Mouse (Mus musculus): ENCODE data around the gene Lin7a. TPM values are rescaled to one million over a fixed set of nuclear protein-coding genes. Genes with fewer than 3 reads are reported as not detected.

The Lin7a gene
- polyA plus RNA-seq, 1 experiment from 2014 or later: 1.4 TPM

DNA sequence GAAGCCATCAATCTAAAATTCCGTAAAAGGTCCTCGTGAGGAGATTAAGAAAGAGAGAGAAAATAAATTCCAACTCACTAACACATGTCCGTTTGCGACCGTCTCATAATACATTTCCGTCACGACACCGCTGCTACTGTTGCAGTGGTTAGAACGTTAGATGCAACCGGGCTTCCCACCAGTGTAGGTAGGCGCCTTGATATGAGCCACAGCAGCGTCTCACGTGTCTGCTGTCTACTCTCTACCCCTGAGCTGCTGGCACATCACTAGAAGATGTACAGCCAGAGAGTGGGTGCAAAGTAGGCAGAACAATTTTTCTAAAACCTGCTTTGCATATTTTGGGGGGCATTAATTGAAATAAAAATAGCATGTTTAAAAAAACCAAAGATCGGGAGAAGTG lies 146.8 kb downstream of the Lin7a start:
- Histone ChIP-seq H3K36me3 (replicated peaks; ENCODE audit: insufficient read depth, low read length) (no peaks in the 10 kb centered on the region), H3K4me3 (ENCODE audit: low read depth, low read length) (no peak overlapping the region), H3K4me2 (ENCODE audit: low read depth, low read length) (no peak overlapping the region), H3K27ac (ENCODE audit: low read depth) (no peak overlapping the region), H3K4me1 (ENCODE audit: insufficient read depth) (no peaks in the 10 kb centered on the region), H3K9me3 (ENCODE audit: low read length) (no peaks in the 10 kb centered on the region), H3K27me3 (ENCODE audit: insufficient read depth, low read length) (no peaks in the 10 kb centered on the region), H3K9ac (replicated peaks) (no peak overlapping the region)
- ATAC-seq (no peak), DNase-seq (no peak)
- TF ChIP-seq CTCF (IDR thresholded peaks at IDR 0.05; ENCODE audit: low read depth): no peak
- no peak for TF ChIP-seq EP300 (IDR thresholded peaks at IDR 0.05; ENCODE audit: low read depth)
- 79% methylated on average over 14 of the region's 14 CpGs for WGBS (ENCODE audit: insufficient replicate concordance)

DNA sequence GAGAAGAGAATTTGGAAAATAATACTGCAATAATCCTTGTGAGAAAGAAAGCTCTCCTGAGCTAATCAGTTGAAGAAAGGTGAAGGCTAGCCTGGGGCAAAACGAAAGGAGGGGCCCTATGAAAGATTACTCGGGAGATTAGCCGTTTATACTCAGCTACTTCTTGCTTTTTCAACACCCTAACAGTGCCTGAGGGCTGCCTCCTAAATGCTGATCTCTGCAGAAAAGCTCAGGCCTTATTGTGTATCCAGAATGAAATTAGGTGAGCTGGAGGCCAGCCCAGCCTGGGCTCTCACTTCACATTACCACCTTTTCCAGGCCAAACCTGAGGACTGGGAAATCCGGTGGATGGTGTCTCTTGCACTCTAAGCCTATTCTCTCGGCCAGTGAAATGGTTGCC lies 165.5 kb downstream of the Lin7a start:
- Histone ChIP-seq H3K9ac (replicated peaks) (no peak overlapping the region), H3K9me3 (ENCODE audit: low read length) (no peaks in the 10 kb centered on the region), H3K36me3 (replicated peaks; ENCODE audit: insufficient read depth, low read length) (no peaks in the 10 kb centered on the region), H3K27me3 (ENCODE audit: insufficient read depth, low read length) (no peaks in the 10 kb centered on the region), H3K4me2 (ENCODE audit: low read depth, low read length) (no peak overlapping the region), H3K4me3 (ENCODE audit: low read depth, low read length) (no peak overlapping the region), H3K4me1 (ENCODE audit: insufficient read depth) (no peaks in the 10 kb centered on the region), H3K27ac (ENCODE audit: low read depth) (no peak overlapping the region)
- WGBS (ENCODE audit: insufficient replicate concordance): 52% methylated on average over 5 of the region's 5 CpGs
- TF ChIP-seq CTCF (IDR thresholded peaks at IDR 0.05; ENCODE audit: low read depth) (no peak), EP300 (IDR thresholded peaks at IDR 0.05; ENCODE audit: low read depth) (no peak)
- no peak for ATAC-seq
- no peak for DNase-seq

DNA sequence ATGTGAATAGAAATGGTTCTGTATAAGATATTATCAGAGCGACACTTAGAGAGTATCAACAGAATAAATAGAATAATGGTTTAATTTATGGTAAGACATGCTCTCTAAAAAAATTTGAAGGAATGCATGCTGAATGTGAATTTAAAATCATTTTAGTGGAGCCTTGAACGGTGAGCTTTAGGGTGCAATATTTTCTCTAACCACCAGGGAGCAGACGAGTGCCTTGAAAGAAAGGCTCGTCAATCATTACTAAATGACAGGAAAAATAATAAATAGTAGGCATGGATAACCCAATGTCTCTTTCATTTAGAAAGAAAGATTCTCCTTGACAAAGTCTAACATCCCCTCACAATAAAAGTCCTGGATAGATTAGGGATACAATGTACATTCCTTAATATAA lies 171.3 kb downstream of the Lin7a start:
- no peak for DNase-seq
- WGBS (ENCODE audit: insufficient replicate concordance): 6% methylated on average over 4 of the region's 4 CpGs

DNA sequence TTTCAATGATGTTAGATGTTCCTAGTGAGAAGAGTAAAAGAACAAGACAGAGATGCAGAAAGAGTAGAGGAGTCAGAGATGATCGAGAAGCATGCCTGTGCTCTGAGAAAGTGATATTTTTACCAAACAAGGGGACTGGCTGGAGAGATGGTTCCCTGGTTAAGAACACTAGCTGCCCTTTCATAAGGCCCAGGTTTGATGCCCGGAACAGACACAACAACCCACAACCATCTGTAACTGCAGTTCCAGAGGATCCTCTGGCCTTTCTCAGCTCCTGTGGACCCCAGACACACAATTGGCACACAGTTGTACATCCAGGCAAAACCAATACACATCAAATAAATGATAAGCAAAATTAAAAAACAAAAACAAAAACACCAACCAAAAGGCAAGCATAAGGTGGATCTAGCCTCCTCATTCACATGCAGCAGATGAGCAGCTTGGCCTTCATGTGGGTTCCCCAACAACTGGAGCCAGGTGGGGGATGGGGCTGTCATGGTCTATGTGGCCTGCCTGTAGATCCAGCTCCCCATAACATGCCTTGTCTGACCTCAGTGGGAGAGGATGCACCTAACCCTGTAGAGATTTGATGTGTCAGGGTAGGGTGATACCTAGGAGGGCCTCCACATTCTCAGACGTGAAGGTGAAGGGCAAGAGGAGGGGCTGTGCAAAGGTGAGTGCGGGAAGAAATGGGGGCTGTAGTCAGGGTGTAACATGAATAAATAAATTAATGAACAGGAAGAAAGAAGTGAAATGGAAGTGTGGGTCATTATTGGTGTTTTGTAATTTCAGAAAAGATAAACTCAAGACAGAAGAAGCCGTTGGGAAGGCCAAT lies 178.2 kb downstream of the Lin7a start:
- Histone ChIP-seq H3K27me3 (ENCODE audit: insufficient read depth, low read length) (no peaks in the 10 kb centered on the region), H3K36me3 (replicated peaks; ENCODE audit: insufficient read depth, low read length) (no peaks in the 10 kb centered on the region), H3K4me3 (ENCODE audit: low read depth, low read length) (no peak overlapping the region), H3K4me2 (ENCODE audit: low read depth, low read length) (no peak overlapping the region), H3K9me3 (ENCODE audit: low read length) (no peaks in the 10 kb centered on the region), H3K4me1 (ENCODE audit: insufficient read depth) (no peaks in the 10 kb centered on the region), H3K27ac (ENCODE audit: low read depth) (no peak overlapping the region), H3K9ac (replicated peaks) (no peak overlapping the region)
- 74% methylated on average over 5 of the region's 5 CpGs for WGBS (ENCODE audit: insufficient replicate concordance)
- TF ChIP-seq CTCF (IDR thresholded peaks at IDR 0.05; ENCODE audit: low read depth) (no peak), EP300 (IDR thresholded peaks at IDR 0.05; ENCODE audit: low read depth) (no peak)
- DNase-seq (no peak), ATAC-seq (no peak)

More for the DNA sequence above, 171.3 kb downstream of the Lin7a start:
- H3K4me2 ChIP-seq (ENCODE audit: low read depth, low read length): no peak overlapping the region
- H3K36me3 ChIP-seq (replicated peaks; ENCODE audit: insufficient read depth, low read length): no peaks in the 10 kb centered on the region
- no peak for ATAC-seq
- no peaks in the 10 kb centered on the region for H3K9me3 ChIP-seq (ENCODE audit: low read length)
- no peak for TF ChIP-seq EP300 (IDR thresholded peaks at IDR 0.05; ENCODE audit: low read depth)
- TF ChIP-seq CTCF (IDR thresholded peaks at IDR 0.05; ENCODE audit: low read depth): peak; percentile 70
- no peak overlapping the region for H3K27ac ChIP-seq (ENCODE audit: low read depth)
- H3K9ac ChIP-seq (replicated peaks): no peak overlapping the region
- no peak overlapping the region for H3K4me3 ChIP-seq (ENCODE audit: low read depth, low read length)
- no peaks in the 10 kb centered on the region for H3K4me1 ChIP-seq (ENCODE audit: insufficient read depth)
- no peaks in the 10 kb centered on the region for H3K27me3 ChIP-seq (ENCODE audit: insufficient read depth, low read length)

DNA sequence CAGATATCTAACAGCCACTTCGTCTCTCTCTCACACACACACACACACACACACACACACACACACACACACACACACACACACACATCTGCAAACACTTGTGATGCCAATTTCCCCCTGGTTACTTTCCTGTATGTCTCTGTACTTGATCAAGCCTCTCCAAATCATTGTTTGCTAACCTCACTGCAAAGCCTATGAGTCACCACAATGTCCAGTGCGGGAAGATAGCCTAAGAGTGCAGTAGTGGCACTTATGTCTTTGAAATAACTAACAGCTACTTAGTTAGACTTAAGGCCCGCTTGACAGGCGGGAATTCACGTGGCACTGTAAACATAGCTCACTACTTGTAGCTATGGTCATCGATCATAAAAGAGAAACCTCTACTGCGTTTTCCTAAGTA lies 196.3 kb downstream of the Lin7a start:
- H3K4me2 ChIP-seq (ENCODE audit: low read depth, low read length): no peak overlapping the region
- H3K4me3 ChIP-seq (ENCODE audit: low read depth, low read length): no peak overlapping the region
- DNase-seq (no peak), ATAC-seq (no peak)
- H3K27me3 ChIP-seq (ENCODE audit: insufficient read depth, low read length): no peaks in the 10 kb centered on the region
- no peak overlapping the region for H3K9ac ChIP-seq (replicated peaks)
- 75% methylated on average over 7 of the region's 7 CpGs for WGBS (ENCODE audit: insufficient replicate concordance)
- no peaks in the 10 kb centered on the region for H3K36me3 ChIP-seq (replicated peaks; ENCODE audit: insufficient read depth, low read length)
- TF ChIP-seq CTCF (IDR thresholded peaks at IDR 0.05; ENCODE audit: low read depth) (no peak), EP300 (IDR thresholded peaks at IDR 0.05; ENCODE audit: low read depth) (no peak)
- no peaks in the 10 kb centered on the region for H3K9me3 ChIP-seq (ENCODE audit: low read length)
- H3K4me1 ChIP-seq (ENCODE audit: insufficient read depth): no peaks in the 10 kb centered on the region
- H3K27ac ChIP-seq (ENCODE audit: low read depth): no peak overlapping the region

Other genes with a start within 250 kb of the Lin7a start
- gene Acss3, start 148.0 kb upstream of the Lin7a start, polyA plus RNA-seq (2015; fragmentation: Nextera tagmentation; extraction: Ambion mirVana): 1.5 and 1.9 TPM in 2 replicates
- 0.13 TPM in 1 of 2 replicates, not detected in the other for gene Myf5, start 214.4 kb downstream of the Lin7a start, polyA plus RNA-seq (2015; fragmentation: Nextera tagmentation; extraction: Ambion mirVana)
- gene Myf6, start 223.1 kb downstream of the Lin7a start, polyA plus RNA-seq (2015; fragmentation: Nextera tagmentation; extraction: Ambion mirVana): 1.1 TPM in 1 of 2 replicates, not detected in the other

Data from liver, postnatal 0 days (tissue).